Mouse (Mus musculus) left cerebral cortex, postnatal 10 days (tissue): ENCODE measurements around the gene Rad23b. TPM values are rescaled to one million over a fixed set of nuclear protein-coding genes. Genes with fewer than 3 reads are reported as not detected.
"Not testable (repeated sequence)": the region's sequence is repeated elsewhere in the genome, so short reads cannot be mapped to it uniquely, and the experiment has no call there.

Source experiments
- DNase-seq, 2 experiments: peaks; one replicate each; pipeline ENCODE4 v3.0.0; 2021 to 2022; ENCODE audit warnings: low spot score in 2 of 2, mixed read lengths in 1 of 2; ENCODE audit errors: extremely low spot score in 1 of 2
- intact Hi-C: fragments of 180-260 bp; cut with DNase I; formaldehyde crosslinking; loops from one replicate; pipeline ENCODE4 v1.15.1; 2025
- total RNA-seq, 2 experiments: library from RNA; stranded (reverse); gene quantifications; 2 replicates each; pipeline ENCODE4 v1.2.3; 2021

Rad23b gene
- 100 to 1,000 TPM; 206 to 211 TPM for total RNA-seq

GRCm38 (mm10) chr4:55349452-55350218 lies at the start of gene Rad23b:
Rad23b (plus strand) TSS chr4:55350043.
- DNase-seq, result peak; percentile 100
- intact Hi-C loops, result no loop called here

GRCm38 (mm10) chr4:55304121-55304520 lies 45.7 kb upstream of the Rad23b start:
- DNase-seq, result no peak
- intact Hi-C loops, result no loop called here

- no peak for DNase-seq
- intact Hi-C loops, result no loop called here
Observed at GRCm38 (mm10) chr4:55306636-55307035, 43.2 kb upstream of the Rad23b start.

- intact Hi-C loops, result no loop called here
- DNase-seq, result no peak
Observed at GRCm38 (mm10) chr4:55316726-55317125, 33.1 kb upstream of the Rad23b start.

- intact Hi-C loops, DNase-seq: not testable (repeated sequence)
Observed at GRCm38 (mm10) chr4:55318350-55318749, 31.5 kb upstream of the Rad23b start.

- intact Hi-C loops, result no loop called here
- no peak for DNase-seq
Observed at GRCm38 (mm10) chr4:55325786-55326518, 23.9 kb upstream of the Rad23b start.

- DNase-seq, result no peak
- intact Hi-C loops, result no loop called here
Observed at GRCm38 (mm10) chr4:55327508-55327907, 22.3 kb upstream of the Rad23b start.

- DNase-seq, result no peak
Observed at GRCm38 (mm10) chr4:55328471-55328870, 21.4 kb upstream of the Rad23b start.

GRCm38 (mm10) chr4:55328928-55329327 lies 20.9 kb upstream of the Rad23b start:
- intact Hi-C loops, DNase-seq: not testable (repeated sequence)

More at GRCm38 (mm10) chr4:55328471-55328870, 21.4 kb upstream of the Rad23b start:
- intact Hi-C loops, result no loop called here

- intact Hi-C loops, result no loop called here
- DNase-seq, result no peak
Observed at GRCm38 (mm10) chr4:55329621-55330346, 20.1 kb upstream of the Rad23b start.

- DNase-seq, result no peak
- intact Hi-C loops, result no loop called here
Observed at GRCm38 (mm10) chr4:55335030-55335770, 14.6 kb upstream of the Rad23b start.

GRCm38 (mm10) chr4:55338905-55339304 lies 10.9 kb upstream of the Rad23b start:
- intact Hi-C loops, result no loop called here

GRCm38 (mm10) chr4:55339388-55339787 lies 10.5 kb upstream of the Rad23b start:
- no peak for DNase-seq
- intact Hi-C loops, result no loop called here

More at GRCm38 (mm10) chr4:55338905-55339304, 10.9 kb upstream of the Rad23b start:
- DNase-seq, result no peak

GRCm38 (mm10) chr4:55341797-55342196 lies 8.0 kb upstream of the Rad23b start:
- no peak for DNase-seq
- intact Hi-C loops, result no loop called here

- intact Hi-C loops, result no loop called here
- DNase-seq, result no peak
Observed at GRCm38 (mm10) chr4:55342602-55343001, 7.2 kb upstream of the Rad23b start.

- intact Hi-C loops, result no loop called here
- no peak for DNase-seq
Observed at GRCm38 (mm10) chr4:55343287-55343686, 6.6 kb upstream of the Rad23b start.

- intact Hi-C loops, result no loop called here
- DNase-seq, result no peak
Observed at GRCm38 (mm10) chr4:55348759-55349451, 938 bp upstream of the Rad23b start.

GRCm38 (mm10) chr4:55350219-55350931 lies 532 bp downstream of the Rad23b start:
- DNase-seq, result peak in 1 of 2 experiments; percentile 70
- intact Hi-C loops, result no loop called here
